Mouse (Mus musculus) kidney, adult 2 months (tissue): ENCODE measurements around the gene Lcmt1.

Experiments
- CTCF ChIP-seq: fragments of 200-500 bp; conservative IDR thresholded peaks from 2 replicates; pipeline ENCODE4 v1.5.1; 2011; ENCODE audit warnings: low read depth, mild to moderate bottlenecking, control low read depth, low read length, moderate library complexity, mixed read lengths; ENCODE audit not compliant: insufficient read depth, insufficient read length
- POLR2A ChIP-seq: fragments of 200-500 bp; IDR thresholded peaks from one replicate; pipeline ENCODE4 v1.6.1; 2011; ENCODE audit warnings: low read depth, low read length, control low read depth

DNA sequence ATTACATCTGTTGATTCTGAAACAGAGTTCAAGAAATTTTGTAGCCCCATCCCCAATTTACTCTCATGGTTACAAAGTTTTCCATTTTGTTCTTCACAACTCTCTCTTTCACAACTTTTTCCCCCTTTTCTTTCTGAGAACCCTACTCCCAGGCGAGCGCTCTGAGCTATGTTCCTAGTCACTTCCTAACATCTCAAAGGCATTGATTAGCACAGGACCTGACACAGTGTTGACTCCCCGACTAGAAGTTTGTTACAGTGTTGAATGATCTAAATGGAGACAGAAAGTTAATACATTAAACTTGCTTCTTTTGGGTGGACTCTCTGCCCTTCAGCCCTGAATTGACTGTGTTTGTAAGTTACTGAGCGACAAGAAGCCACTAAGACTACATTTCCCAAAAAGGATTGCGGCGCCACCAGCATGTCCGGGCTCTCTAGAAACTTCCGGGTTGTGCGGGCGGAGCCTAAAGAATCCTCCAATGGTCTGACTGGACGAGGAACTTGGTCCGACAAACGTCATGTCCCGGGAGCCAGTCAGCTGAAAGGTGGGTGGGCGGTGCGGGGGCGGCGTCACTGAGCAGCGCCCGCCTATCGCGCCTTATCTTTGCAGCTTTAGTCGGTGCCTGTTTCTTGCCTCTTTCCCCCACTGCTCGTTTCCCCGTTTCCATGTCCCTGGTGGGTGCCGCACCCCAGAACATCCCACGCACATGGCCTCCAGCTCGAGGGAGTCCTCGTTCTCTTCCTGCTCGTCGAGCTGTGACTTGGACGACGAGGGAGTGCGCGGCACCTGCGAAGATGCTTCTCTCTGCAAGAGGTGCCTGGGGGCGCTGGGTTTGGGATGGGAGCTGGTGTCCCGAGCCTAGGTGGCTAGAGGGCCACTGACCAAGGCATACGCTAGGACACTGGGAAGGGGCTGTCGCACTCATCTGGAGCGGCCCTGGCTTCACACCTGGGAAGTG is 8.1 kb downstream of the Lcmt1 start:
- no peak for TF ChIP-seq POLR2A
- no peak for TF ChIP-seq CTCF
